Mouse (Mus musculus): ENCODE data around the gene Kcp. TPM values are rescaled to one million over a fixed set of nuclear protein-coding genes. Genes with fewer than 3 reads are reported as not detected.

Kcp gene
- total RNA-seq, 2 experiments from 2014 or later, result not detected

DNA sequence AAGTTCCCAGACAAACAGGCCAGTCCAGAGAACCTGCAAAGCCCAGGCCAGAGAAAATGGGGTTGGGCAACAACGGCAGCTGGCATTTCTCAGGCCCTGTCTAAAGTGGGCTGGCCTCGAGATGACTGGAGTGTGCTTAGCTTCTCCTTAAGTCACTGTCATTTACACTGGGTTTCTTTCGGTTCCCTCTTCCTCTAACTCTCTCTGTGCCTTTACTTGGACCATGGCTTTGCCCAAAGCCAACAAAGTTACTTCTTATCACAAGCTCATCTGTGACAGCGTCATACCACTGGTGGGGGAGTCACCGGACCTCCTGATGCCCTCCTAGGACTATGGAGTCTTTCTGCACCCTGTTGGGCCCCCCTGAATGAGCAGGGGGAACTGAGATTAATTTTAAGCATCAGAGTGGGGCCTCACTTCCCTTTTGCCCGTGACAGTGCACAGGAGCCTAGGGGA is 16.3 kb upstream of the Kcp start:
- ATAC-seq (replicated peaks; ENCODE audit: low FRiP score, poor library complexity, severe bottlenecking), result no peak

DNA sequence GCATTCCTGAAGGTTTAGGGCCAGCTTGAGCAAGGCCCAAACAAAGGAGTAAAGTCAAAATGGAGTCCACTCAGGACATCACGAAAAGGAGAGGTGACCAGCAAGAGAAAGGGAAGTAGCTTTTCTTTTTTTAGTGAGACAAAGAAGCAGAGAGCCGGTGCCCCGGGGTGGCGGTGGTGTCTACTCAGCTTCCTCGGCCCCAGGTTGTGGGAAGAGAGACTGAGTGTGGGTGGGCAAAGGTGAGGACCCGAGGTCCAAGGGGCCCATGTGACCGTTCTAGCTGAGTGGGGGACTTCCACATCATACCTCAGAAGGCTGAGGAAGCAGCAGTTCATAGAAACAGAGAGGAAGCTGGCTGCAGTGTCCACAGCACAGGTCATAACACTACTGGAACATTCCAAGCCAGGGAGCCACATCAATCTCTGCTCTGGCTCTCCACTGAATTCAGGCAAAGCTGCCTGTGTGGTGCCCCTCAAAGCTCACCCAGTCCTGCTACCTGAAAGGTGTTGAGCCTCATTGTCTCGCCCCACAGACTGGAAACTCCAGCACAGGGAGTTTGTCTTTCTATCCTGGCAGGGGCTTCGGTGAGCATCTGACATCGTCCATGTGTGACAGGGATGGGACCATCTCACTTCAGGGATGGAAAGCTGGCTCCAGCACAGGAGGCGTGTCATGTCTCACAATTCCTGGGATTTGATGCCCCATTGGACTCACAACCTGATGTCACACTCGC is 15.7 kb upstream of the Kcp start:
- 0 out of 2 replicates have a peak, but pooled peaks have one; percentile 32 for ATAC-seq (replicated peaks; ENCODE audit: low FRiP score, poor library complexity, severe bottlenecking)

DNA sequence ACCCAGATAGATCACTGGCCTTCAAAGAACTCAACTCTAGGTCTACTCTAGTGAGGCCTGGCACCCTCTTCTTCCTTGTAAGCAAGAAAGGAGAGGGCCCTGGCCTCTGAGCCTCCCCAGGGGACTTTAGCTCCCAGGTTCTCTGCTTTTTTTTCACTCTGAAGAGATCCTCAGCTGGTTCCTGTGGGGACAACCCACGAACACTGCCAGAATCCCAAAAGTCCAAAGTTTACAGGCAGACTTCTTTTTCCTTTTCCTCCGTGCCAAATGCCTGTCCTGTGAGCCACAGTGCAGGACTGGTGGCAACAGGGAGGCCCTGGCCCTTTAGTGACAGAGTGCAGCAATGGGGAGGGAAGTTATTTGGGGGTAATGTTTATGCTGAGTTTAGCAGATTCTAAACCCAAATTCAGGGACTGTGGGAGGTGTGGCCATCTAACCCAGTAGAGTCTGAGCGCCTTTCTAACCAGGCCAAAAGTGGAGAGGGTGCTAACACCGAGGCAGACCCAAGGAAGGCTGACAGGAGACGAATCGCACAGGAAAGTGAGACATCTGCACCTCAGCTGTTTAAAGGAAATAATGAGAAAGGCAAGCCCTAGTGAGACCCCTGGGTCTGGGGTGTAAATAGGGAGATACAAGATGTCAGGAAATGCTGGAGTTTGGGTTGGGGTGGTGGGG is 15.0 kb upstream of the Kcp start:
- no peak for ATAC-seq (replicated peaks; ENCODE audit: low FRiP score, poor library complexity, severe bottlenecking)

DNA sequence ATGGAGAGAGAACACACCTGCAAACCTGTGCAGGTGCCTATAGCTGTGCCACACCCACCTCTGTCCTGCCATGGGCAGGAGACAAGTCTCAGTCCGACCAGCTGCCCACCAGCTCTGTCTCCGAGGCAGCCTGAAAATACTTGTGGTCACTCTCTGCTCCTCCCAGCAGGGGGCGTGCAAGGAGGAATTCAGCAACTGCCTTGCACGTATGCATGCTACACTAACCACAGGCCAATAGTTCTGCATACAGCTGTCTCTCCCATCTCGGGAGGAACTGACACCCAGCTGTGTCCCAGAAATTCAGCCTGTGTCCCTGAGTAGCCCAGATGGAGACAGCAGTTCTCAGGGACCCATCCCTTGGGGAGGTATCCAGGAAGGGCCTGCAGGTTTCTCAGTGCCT is 9.4 kb upstream of the Kcp start:
- 0 out of 2 replicates have a peak, but pooled peaks have one; percentile 49 for ATAC-seq (replicated peaks; ENCODE audit: low FRiP score, poor library complexity, severe bottlenecking)

DNA sequence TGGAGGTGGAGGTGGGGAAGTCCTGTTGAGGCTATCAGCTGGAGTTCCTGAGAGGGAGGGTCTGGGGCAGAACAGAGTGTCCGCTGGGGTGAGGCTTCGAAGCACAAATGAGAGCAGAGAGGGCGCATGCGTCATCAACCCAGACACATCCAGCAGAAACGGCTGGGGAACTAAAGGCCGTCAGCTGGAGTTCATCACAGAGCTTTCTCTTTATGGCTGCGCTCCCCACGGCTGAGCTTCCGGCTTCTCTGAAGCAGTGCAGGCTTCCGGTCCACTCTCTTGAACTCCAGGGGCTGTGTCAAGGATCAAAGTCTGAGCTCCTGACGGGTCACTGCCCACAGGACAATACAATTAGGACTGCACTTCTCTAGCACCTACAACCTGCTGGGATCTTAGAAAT is 5.5 kb upstream of the Kcp start:
- ATAC-seq (replicated peaks; ENCODE audit: low FRiP score, poor library complexity, severe bottlenecking), result no peak

DNA sequence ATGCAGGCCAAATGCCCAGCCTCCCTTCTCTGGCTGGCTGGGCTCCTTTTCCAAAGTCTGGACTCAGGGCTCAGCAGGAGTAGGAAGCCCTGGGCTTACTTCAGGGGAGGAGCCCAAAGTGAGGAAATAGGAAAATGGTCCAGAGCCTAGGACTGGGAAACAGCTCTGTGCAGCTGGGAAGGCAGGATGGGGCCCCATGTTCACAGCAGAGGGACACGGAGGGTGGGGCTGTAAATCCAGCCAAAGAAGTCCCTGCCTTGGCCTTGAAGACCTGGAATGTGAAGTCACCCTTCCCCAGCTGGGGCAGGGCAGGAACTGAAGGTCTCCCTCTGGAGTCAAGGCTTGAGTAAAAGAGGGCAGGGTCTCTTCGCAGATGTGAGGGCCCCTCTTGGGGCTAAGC is 1.3 kb upstream of the Kcp start:
- ATAC-seq (replicated peaks; ENCODE audit: low FRiP score, poor library complexity, severe bottlenecking), result no peak

DNA sequence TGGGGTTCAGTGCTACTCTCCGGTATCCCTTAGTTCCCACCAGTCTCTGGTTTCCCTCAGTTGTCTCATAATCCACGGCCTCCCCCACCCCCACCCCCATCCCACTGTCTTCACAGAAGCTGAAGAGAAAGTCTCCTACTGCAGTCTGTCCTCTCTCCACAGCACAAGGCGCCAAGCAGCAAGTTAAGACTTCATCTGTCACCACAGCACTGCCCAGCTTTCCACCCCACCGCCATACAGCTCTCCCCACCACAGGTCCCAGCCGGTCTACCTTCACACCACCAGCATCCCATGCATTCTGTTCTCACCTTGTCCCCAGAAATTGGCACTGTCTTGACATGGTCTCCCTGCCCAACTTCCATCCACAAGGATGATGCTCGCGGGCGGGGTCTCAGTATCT is 918 bp downstream of the Kcp start:
- no peak for ATAC-seq (replicated peaks; ENCODE audit: low FRiP score, poor library complexity, severe bottlenecking)

DNA sequence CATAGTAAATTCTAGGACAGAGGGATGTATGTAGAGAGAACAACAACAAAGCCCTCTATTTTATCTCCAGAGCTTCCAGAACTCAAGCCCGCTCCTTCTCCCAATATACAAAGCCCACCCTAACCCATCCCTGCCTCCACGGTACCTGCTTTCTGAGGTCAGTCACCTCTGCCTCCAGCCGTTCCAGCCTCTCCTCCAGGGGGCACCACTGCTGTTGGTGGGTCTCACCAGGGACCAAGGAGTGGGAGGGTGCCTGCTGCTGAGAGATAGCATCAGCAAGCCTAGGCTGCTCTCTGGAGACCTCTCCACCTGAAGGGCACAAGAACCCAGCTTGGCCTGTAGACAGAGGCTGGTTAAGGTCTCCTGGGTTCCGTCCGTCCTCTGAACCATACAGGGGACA is 2.3 kb downstream of the Kcp start:
- ATAC-seq (replicated peaks; ENCODE audit: low FRiP score, poor library complexity, severe bottlenecking), result no peak

DNA sequence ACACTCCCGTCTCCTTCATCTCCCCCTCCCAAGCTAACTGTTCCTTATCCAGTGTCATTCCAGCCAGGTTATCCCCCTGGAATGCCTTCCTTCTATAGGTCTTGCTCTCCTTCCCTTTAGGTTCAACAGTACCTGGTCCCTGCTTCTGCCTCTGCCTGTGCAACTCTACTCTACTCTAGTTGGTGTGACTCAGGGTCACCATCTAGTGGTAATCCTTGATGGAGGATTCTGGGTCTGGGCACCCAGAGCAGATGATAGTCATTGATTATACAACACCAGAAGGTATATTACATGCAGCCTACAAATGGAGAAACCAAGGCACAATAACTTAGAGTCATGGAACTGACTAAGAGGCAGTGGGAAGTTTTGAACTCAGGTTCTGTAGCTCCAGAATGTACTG is 6.2 kb downstream of the Kcp start:
- ATAC-seq (replicated peaks; ENCODE audit: low FRiP score, poor library complexity, severe bottlenecking), result no peak

DNA sequence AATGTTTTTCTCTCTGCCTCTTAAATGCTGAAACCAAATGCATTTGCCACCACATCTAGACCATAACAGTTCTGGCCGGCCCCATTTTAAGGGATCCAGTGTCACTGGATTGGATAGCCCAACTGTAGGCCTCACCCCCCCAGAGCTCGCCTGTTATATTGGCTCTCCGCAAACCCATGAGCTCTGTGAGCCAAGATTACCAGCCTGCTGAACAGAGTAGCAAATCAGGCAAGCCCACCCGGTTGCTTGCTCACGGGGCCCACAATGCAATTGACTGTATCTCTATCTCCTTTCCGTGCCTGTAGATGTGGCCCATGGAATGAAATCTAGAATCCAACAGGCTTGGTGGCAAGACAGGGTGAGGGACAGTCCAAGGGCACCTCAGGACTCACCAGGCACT is 6.9 kb downstream of the Kcp start:
- no peak for ATAC-seq (replicated peaks; ENCODE audit: low FRiP score, poor library complexity, severe bottlenecking)

DNA sequence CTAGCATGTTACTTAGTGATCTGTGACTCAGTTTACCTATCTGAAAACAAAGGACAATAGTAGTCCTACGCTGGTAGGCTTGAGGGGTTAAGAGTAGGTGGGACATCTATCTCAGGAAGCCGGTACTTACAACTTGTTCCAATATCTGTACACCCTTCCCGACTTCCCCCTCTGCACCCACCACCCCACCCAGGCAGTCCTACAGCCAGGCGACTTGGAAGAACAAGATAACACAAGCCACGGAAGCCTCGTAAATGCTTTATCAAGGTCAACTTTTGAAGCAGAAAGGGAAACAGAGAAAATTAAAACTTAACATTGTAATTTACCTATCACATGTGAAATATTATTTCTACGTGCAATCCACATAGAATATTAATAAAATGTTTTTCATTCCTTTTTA is 7.6 kb downstream of the Kcp start:
- no peak for ATAC-seq (replicated peaks; ENCODE audit: low FRiP score, poor library complexity, severe bottlenecking)

DNA sequence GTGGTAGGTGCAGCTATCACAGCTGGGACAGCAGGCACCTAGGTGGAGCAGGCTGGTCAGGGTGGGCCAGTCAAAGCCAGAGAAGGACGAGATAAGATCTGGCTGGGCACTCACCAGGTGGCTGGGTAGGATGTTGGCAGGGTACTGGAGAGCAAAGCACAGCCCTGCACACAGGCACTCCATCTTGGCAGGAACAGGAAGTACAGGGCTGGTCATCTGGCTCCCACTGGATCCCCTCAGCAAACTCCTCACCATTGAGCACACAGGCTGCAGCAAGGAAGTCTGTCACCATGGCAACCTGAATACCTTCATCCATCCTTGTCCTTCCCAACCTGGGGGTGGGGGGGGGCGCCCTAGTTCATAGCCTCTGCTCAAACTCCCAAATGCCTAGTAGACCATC is 10.0 kb downstream of the Kcp start:
- no peak for ATAC-seq (replicated peaks; ENCODE audit: low FRiP score, poor library complexity, severe bottlenecking)

DNA sequence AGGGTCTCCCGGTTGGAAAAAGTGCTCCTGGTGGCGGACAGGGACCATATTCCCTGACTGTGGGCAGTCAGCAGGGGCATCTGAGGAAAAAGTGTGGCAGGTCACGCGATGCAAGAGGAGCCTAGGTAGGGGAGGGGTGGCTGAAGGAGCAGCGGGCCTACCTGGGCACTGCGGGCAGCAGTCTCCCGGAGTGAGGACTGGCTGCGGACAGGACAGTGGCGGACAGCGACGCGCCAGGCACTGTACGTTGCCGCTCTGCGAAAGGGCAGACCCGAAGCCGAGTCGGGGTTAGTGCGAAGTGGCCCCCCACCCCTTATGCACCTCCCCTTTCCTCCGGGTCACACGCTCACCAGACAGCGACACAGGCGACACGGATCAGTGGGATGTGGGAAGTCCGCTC is 11.5 kb downstream of the Kcp start:
- no peak for ATAC-seq (replicated peaks; ENCODE audit: low FRiP score, poor library complexity, severe bottlenecking)

DNA sequence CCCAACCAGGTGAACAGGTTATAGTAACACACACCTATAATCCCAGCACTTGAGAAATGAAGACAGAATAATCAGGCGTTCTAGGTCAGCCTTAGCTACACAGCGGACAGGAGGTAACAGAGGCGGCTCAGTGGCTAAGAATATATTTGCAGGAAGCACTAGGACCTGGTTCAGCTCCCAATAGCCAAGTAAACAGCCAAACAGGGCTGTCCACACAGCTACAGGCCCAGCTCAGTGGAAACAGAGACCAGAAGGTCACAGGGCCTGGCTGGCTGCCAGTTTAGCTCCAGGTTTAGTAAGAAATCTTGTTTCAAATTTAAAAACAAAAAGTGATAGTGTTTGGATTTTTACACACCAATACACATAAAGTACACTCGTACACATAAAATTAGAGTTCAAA is 13.7 kb downstream of the Kcp start:
- no peak for ATAC-seq (replicated peaks; ENCODE audit: low FRiP score, poor library complexity, severe bottlenecking)

DNA sequence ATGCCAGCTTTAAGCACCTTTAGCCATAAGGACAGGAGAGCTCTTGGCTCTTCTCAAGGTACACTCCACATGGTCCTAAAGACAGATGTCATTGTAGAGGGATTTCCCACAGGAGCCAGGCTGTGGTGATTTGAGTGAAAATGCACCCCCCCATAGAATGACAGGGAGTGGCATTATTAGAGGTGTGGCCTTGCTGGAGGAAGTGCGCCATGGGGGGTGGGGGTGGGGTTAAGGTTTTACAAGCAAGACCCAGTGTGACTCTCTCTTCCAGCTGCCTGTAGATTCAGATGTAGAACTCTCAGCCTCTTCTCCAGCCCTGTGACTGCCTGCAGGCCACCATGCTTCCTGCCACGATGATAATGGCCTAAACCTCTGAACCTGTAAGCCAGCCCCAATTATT is 21.8 kb downstream of the Kcp start:
- no peak for ATAC-seq (replicated peaks; ENCODE audit: low FRiP score, poor library complexity, severe bottlenecking)

DNA sequence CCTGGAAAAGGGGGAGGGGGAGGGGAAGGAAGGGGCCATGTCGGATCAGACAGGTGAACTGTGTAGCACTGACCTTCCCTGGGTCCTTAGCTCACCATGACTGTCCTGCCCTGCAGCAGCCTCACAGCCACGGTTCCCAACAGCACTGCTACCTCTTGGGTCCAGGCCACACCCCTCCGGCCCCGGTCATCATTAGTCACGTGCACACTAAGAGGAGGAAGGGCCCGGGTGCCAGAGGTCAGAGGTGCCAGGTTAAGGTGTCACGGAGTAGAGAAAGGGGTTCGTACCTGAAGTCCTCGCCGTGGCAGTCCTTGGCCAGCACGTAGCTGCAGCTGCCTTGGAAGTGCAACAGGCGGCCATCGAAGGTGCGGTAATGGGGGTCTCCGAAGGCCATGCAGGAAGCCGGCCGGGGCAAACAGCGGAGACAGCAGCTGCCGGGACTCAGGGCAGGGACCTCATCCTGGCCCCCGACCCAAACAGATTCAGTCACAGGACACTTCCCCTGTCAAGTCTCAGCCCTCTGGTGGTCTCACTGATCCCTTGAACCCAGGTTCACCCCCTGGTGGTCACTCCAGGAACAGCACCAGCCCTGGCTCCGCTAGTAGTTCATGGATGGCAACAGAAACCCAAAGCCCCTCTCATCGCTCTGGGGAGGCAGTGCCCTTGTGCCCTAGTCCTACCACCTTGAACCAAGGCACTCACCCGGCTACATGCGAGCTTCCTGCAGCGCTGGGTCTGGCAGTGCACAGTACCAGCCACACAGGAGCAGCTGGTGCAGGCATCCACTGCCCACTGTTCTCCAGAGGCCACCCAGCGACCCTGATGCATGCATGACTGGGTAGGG is 22.8 kb downstream of the Kcp start:
- peak; percentile 54 for ATAC-seq (replicated peaks; ENCODE audit: low FRiP score, poor library complexity, severe bottlenecking)

DNA sequence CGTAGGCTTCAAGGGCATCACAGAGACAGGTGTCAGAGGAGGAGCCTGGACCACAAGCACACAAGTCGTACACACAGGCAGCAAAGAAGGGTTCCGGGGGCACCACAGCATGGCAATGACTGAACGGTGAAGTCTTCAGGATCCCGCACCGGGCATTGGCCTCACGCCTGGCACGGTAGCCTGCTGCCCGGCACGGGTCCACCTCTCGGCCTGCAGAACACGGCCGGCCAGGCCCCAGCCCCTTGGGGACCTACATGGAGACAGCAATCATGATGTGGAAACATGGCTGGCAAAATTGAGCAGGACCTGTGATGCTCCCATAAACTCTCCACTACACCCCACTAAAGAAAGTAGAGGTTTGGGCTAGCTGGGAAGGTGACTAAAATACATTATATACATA is 25.1 kb downstream of the Kcp start:
- no peak for ATAC-seq (replicated peaks; ENCODE audit: low FRiP score, poor library complexity, severe bottlenecking)

DNA sequence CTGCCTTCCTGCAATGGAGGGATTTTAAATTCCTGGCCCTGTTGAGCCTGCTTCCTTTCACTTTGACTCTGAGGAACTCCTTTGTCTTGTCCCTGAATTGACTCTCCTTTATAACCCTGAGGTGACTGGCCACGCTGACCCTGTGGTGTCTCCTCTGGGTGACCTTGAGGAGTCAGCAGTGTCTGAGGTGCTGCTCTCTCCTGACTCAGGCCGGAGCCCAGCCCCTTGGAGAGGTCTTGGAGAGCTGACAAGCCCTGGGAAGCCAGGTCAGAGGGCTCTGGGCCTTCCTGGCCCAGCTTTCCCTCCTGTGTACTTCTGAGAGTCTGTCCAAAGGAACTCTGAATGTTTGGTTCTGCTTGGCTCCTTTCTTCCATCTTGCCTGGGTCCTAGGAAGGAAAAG is 33.0 kb downstream of the Kcp start:
- no peak for ATAC-seq (replicated peaks; ENCODE audit: low FRiP score, poor library complexity, severe bottlenecking)

DNA sequence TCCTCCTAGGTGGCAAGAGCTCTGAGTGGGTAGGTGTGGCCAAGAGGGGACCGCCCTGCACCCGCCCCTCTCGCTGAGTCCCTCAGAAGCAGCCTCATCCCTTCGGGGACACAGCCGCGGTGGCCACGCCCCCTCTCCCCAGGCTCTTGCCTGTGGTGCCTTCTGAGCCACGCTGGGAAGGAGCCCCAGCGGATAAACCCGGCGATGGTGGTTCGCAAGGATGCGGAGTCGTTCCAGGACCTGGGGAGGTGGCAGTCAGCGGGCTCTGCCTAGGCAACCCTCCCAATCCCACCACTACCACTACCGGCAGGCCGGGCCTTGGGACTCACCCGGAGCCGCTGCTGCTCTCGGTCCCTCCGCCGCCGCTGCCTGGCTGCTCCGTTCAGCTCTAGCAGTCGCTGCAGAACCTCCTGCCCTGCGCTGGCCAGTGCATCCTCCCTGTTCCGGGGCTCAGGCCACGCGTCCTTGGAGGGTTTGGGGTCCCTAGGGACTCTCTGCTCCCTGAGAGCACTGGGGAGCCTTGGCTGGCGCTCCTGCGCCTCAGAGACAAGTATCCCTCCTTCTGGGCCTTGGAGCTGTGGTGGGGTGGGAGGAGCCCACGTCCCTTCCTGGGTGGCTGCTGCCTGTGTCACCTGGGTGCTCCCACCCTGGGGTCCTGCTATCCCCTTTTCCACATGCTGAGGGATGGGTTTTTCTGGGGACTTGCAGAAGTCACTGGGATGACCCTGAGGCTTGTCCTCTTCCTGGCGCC is 33.6 kb downstream of the Kcp start:
- ATAC-seq (replicated peaks; ENCODE audit: low FRiP score, poor library complexity, severe bottlenecking), result peak; percentile 96

DNA sequence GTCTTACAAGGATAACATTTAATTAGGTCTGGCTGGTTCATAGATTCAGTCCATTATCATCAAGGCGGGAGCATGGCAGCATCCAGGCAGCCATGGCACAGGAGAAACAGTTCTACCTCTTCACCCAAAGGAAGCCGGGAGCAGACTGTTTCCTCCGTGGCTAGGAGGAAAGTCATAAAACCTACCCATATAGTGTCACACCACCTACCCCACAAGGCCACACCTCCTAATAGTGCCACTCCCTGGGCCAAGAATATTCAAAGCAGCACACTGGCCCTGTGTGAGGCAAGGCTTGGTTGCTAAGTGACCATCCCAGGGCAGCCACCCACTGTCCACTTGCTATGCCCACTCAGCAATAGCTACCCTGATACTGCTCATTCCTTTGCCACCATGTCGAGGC is 36.6 kb downstream of the Kcp start, which contains the start of gene Atp6v1fnb:
Atp6v1fnb (plus strand) TSS at position 301 of the 400 bp plus-strand sequence.
- ATAC-seq (replicated peaks; ENCODE audit: low FRiP score, poor library complexity, severe bottlenecking), result no peak

Data from erythroid progenitor cell, adult 5-6 weeks (primary cell).